Mouse (Mus musculus) myocyte (in vitro differentiated cells): ENCODE measurements at regions not wholly inside any gene's neighbourhood (a gene's known extent, or its start where the extent isn't known, plus 50 kb on each side); places are given as distances from the start of the nearest gene placed in this dataset.

ENCODE experiments used
- H3K27me3 ChIP-seq: one replicate; pipeline ENCODE4 v1.6.1; 2011; ENCODE audit not compliant: control insufficient read depth, insufficient read depth, insufficient read length
- H3K36me3 ChIP-seq: one replicate; pipeline ENCODE4 v1.6.1; 2011; ENCODE audit not compliant: control insufficient read depth, insufficient read depth
- H3K4me2 ChIP-seq: one replicate; pipeline ENCODE4 v1.6.1; 2011; ENCODE audit warnings: low read depth, control low read depth
- H3K4me3 ChIP-seq: one replicate; pipeline ENCODE4 v1.5.1; 2011; ENCODE audit warnings: mild to moderate bottlenecking, control low read depth, moderate library complexity
- H3K79me2 ChIP-seq: one replicate; pipeline ENCODE4 v1.6.1; 2011; ENCODE audit not compliant: control insufficient read depth, insufficient read depth
- H3ac ChIP-seq: one replicate; pipeline ENCODE4 v1.6.1; 2011; ENCODE audit not compliant: control insufficient read depth, insufficient read length
- CEBPB ChIP-seq: IDR thresholded peaks from 2 replicates; pipeline ENCODE4 v1.6.1; 2011; ENCODE audit warnings: mild to moderate bottlenecking, moderate library complexity; ENCODE audit not compliant: poor library complexity, insufficient read depth, severe bottlenecking
- E2F4 ChIP-seq: IDR thresholded peaks from one replicate; pipeline ENCODE4 v1.6.1; 2011; ENCODE audit warnings: mild to moderate bottlenecking, control low read depth, moderate library complexity; ENCODE audit not compliant: insufficient read depth
- MAX ChIP-seq: IDR thresholded peaks from one replicate; pipeline ENCODE4 v1.6.1; 2011; ENCODE audit warnings: low read depth, mild to moderate bottlenecking, control low read depth
- MYOD1 ChIP-seq, 3 experiments: IDR thresholded peaks; one replicate each; pipeline ENCODE4 v1.6.1; 2011; ENCODE audit warnings: control low read depth in 2 of 3, low read depth in 2 of 3, mild to moderate bottlenecking in 2 of 3, moderate library complexity in 1 of 3; ENCODE audit not compliant: insufficient read length in 2 of 3, control insufficient read depth in 1 of 3
- MYOG ChIP-seq, 3 experiments: IDR thresholded peaks; one replicate each; pipeline ENCODE4 v1.6.1; 2011; ENCODE audit warnings: control low read depth in 2 of 3, low read depth in 2 of 3, mild to moderate bottlenecking in 2 of 3; ENCODE audit not compliant: insufficient read length in 2 of 3, control insufficient read depth in 1 of 3, insufficient read depth in 1 of 3
- POLR2A ChIP-seq: IDR thresholded peaks from one replicate; pipeline ENCODE4 v1.6.1; 2011; ENCODE audit warnings: low read depth, mild to moderate bottlenecking, control low read depth, moderate library complexity; ENCODE audit not compliant: insufficient read length
- POLR2AphosphoS2 ChIP-seq: IDR thresholded peaks from one replicate; pipeline ENCODE4 v1.6.1; 2011; ENCODE audit warnings: low read depth, control low read depth; ENCODE audit not compliant: insufficient read length
- REST ChIP-seq: IDR thresholded peaks from one replicate; pipeline ENCODE4 v1.6.1; 2011; ENCODE audit warnings: mild to moderate bottlenecking, control low read depth, moderate library complexity; ENCODE audit not compliant: insufficient read depth, insufficient read length
- SRF ChIP-seq: IDR thresholded peaks from one replicate; pipeline ENCODE4 v1.6.1; 2011; ENCODE audit warnings: low read depth; ENCODE audit not compliant: control insufficient read depth, insufficient read length
- TCF12 ChIP-seq: IDR thresholded peaks from one replicate; pipeline ENCODE4 v1.6.1; 2011; ENCODE audit warnings: mild to moderate bottlenecking, control low read depth; ENCODE audit not compliant: poor library complexity, insufficient read depth, severe bottlenecking
- TCF3 ChIP-seq: IDR thresholded peaks from one replicate; pipeline ENCODE4 v1.6.1; 2011; ENCODE audit warnings: low read depth, control low read depth; ENCODE audit not compliant: insufficient read length
- USF1 ChIP-seq: IDR thresholded peaks from one replicate; pipeline ENCODE4 v1.6.1; 2011; ENCODE audit warnings: low read depth, mild to moderate bottlenecking, control low read depth, moderate library complexity

- Histone ChIP-seq H3K27me3 (no peaks in the 10 kb centered on the region), H3K4me3 (no peak overlapping the region), H3ac (no peak overlapping the region), H3K79me2 (no peaks in the 10 kb centered on the region), H3K36me3 (no peaks in the 10 kb centered on the region), H3K4me2 (no peak overlapping the region)
- TF ChIP-seq MYOD1 (IDR thresholded peaks at IDR 0.05; ENCODE audit: control insufficient read depth in 1 of 3, insufficient read length in 2 of 3, low read depth in 2 of 3) (no peak), USF1 (no peak), TCF12 (no peak), POLR2A (no peak), TCF3 (no peak), REST (no peak)
These were observed 443.0 kb upstream of the Fam19a5 start for GRCm38 (mm10) chr15:87101146-87101545.

- H3K4me3 ChIP-seq: no peak overlapping the region
- no peak overlapping the region for H3ac ChIP-seq
- no peaks in the 10 kb centered on the region for H3K79me2 ChIP-seq
- TF ChIP-seq MYOD1 (IDR thresholded peaks at IDR 0.05; ENCODE audit: control insufficient read depth in 1 of 3, insufficient read length in 2 of 3, low read depth in 2 of 3): no peak
- no peak for TF ChIP-seq TCF12
- no peaks in the 10 kb centered on the region for H3K36me3 ChIP-seq
- H3K4me2 ChIP-seq: no peak overlapping the region
- no peaks in the 10 kb centered on the region for H3K27me3 ChIP-seq
These were observed 441.9 kb upstream of the Fam19a5 start for GRCm38 (mm10) chr15:87102211-87102610.

- H3ac ChIP-seq: no peak overlapping the region
- no peaks in the 10 kb centered on the region for H3K36me3 ChIP-seq
- TF ChIP-seq POLR2AphosphoS2 (no peak), TCF3 (no peak), USF1 (no peak), E2F4 (no peak), SRF (no peak), CEBPB (no peak), MYOD1 (IDR thresholded peaks at IDR 0.05; ENCODE audit: control insufficient read depth in 1 of 3, insufficient read length in 2 of 3, low read depth in 2 of 3) (no peak), MYOG (IDR thresholded peaks at IDR 0.05; ENCODE audit: control insufficient read depth in 1 of 3, insufficient read depth in 1 of 3, insufficient read length in 2 of 3, low read depth in 2 of 3) (no peak), REST (no peak), MAX (no peak), POLR2A (no peak), TCF12 (no peak)
- H3K4me3 ChIP-seq: no peak overlapping the region
- H3K4me2 ChIP-seq: no peak overlapping the region
- no peaks in the 10 kb centered on the region for H3K79me2 ChIP-seq
- no peaks in the 10 kb centered on the region for H3K27me3 ChIP-seq
These were observed 438.1 kb upstream of the Fam19a5 start for GRCm38 (mm10) chr15:87105951-87106350.

GRCm38 (mm10) chr15:87107701-87108100, 436.4 kb upstream of the Fam19a5 start:
- H3K27me3 ChIP-seq: no peaks in the 10 kb centered on the region
- TF ChIP-seq MYOD1 (IDR thresholded peaks at IDR 0.05; ENCODE audit: control insufficient read depth in 1 of 3, insufficient read length in 2 of 3, low read depth in 2 of 3): no peak
- TF ChIP-seq CEBPB: no peak
- no peak for TF ChIP-seq USF1
- TF ChIP-seq REST: no peak
- no peak for TF ChIP-seq TCF12
- TF ChIP-seq TCF3: no peak
- no peak for TF ChIP-seq E2F4
- TF ChIP-seq MAX: no peak
- no peaks in the 10 kb centered on the region for H3K79me2 ChIP-seq

GRCm38 (mm10) chr15:87108411-87108810, 435.7 kb upstream of the Fam19a5 start:
- Histone ChIP-seq H3K36me3 (no peaks in the 10 kb centered on the region), H3K4me2 (no peak overlapping the region), H3K4me3 (no peak overlapping the region), H3K27me3 (no peaks in the 10 kb centered on the region), H3K79me2 (no peaks in the 10 kb centered on the region), H3ac (no peak overlapping the region)
- TF ChIP-seq TCF12: no peak
- no peak for TF ChIP-seq MAX
- no peak for TF ChIP-seq POLR2A
- no peak for TF ChIP-seq CEBPB
- no peak for TF ChIP-seq USF1
- no peak for TF ChIP-seq TCF3
- no peak for TF ChIP-seq MYOG (IDR thresholded peaks at IDR 0.05; ENCODE audit: control insufficient read depth in 1 of 3, insufficient read depth in 1 of 3, insufficient read length in 2 of 3, low read depth in 2 of 3)
- no peak for TF ChIP-seq E2F4
- no peak for TF ChIP-seq MYOD1 (IDR thresholded peaks at IDR 0.05; ENCODE audit: control insufficient read depth in 1 of 3, insufficient read length in 2 of 3, low read depth in 2 of 3)
- TF ChIP-seq SRF: no peak
- TF ChIP-seq REST: no peak

More at GRCm38 (mm10) chr15:87107701-87108100, 436.4 kb upstream of the Fam19a5 start:
- Histone ChIP-seq H3K36me3 (no peaks in the 10 kb centered on the region), H3K4me3 (no peak overlapping the region), H3ac (no peak overlapping the region), H3K4me2 (no peak overlapping the region)
